Mouse (Mus musculus) stomach, postnatal 0 days (tissue): ENCODE measurements around the gene Scaf4.

Experiments
- CTCF ChIP-seq: IDR thresholded peaks from 2 replicates; pipeline ENCODE4 v1.5.1; 2016; ENCODE audit warnings: antibody characterized with exemption, low read depth, mild to moderate bottlenecking, moderate library complexity
- EP300 ChIP-seq: optimal IDR thresholded peaks from 2 replicates; pipeline ENCODE3; 2016; ENCODE audit warnings: antibody characterized with exemption

DNA sequence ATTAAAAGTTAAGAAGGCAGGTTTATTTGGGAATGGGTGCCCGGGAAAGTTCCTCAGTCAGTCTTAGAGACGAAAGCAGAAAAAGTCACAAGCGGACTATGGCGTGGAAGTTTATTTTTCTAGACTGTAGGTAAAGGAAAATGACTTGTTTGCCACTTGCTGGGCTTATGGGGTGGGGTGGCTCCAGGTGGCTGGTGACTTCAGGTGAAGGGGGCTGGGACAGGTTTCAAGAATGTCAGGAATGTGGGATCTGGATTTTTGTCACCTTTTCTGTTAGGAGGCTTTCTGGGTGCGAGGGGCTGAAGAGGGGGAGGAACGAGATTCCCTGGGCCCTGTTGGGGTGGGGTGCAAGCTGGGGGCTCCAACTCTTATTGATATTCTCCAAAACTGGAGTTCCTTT is 7.4 kb upstream of the Scaf4 start:
- TF ChIP-seq CTCF (no peak), EP300 (no peak)
